Mouse (Mus musculus) intestine, embryonic 14.5 days (tissue): Measurements from ENCODE around the gene Olfr293. TPM values are rescaled to one million over a fixed set of nuclear protein-coding genes. Genes with fewer than 3 reads are reported as not detected.

Source experiments
- ATAC-seq: fragments of 200-750 bp; cut with Nextera tagmentation; replicated peaks from 2 replicates; pipeline ENCODE4 v1.8.0; 2017; ENCODE audit warnings: low read depth, moderate number of reproducible peaks, moderate TSS enrichment, moderate library complexity; ENCODE audit not compliant: low FRiP score, low TSS enrichment
- DNase-seq: peaks from one replicate; pipeline ENCODE4 v3.0.0-alpha.2; 2018; ENCODE audit warnings: low spot score
- H3K27ac ChIP-seq: fragments of 300-500 bp; sonication (generic); 2 replicates; pipeline ENCODE4 v1.5.1; 2014; ENCODE audit warnings: low read depth, mild to moderate bottlenecking, control low read depth
- H3K27me3 ChIP-seq: fragments of 300-500 bp; sonication (generic); replicated peaks from 2 replicates; pipeline ENCODE4 v1.6.1; 2014; ENCODE audit warnings: low read length, control low read depth; ENCODE audit not compliant: control insufficient read depth, insufficient read depth
- H3K36me3 ChIP-seq: fragments of 300-500 bp; sonication (generic); 2 replicates; pipeline ENCODE4 v1.6.1; 2014; ENCODE audit warnings: low read length, control low read depth; ENCODE audit not compliant: control insufficient read depth, insufficient read depth
- H3K4me1 ChIP-seq: fragments of 300-500 bp; sonication (generic); replicated peaks from 2 replicates; pipeline ENCODE4 v1.6.1; 2014; ENCODE audit warnings: low read length, control low read depth, mixed read lengths; ENCODE audit not compliant: control insufficient read depth, insufficient read depth
- H3K4me2 ChIP-seq: fragments of 300-500 bp; sonication (generic); 2 replicates; pipeline ENCODE4 v1.6.1; 2014; ENCODE audit warnings: low read length
- H3K4me3 ChIP-seq: fragments of 300-500 bp; sonication (generic); 2 replicates; pipeline ENCODE4 v1.5.1; 2014; ENCODE audit warnings: low read depth, low read length, control low read depth, mixed read lengths
- H3K9ac ChIP-seq: fragments of 300-500 bp; sonication (generic); 2 replicates; pipeline ENCODE4 v1.6.1; 2014; ENCODE audit warnings: mild to moderate bottlenecking, low read length
- H3K9me3 ChIP-seq: fragments of 300-500 bp; sonication (generic); 2 replicates; pipeline ENCODE4 v1.6.1; 2016; ENCODE audit warnings: low read length, control low read depth; ENCODE audit not compliant: control insufficient read depth
- WGBS: fragments of 180-500 bp; shearing (Covaris S2); extraction: QIAGEN DNeasy Blood & Tissue Kit; methylation state at CpG from one replicate; pipeline ENCODE4 v1.1.7; 2014; 5-methylcytosine and 5-hydroxymethylcytosine counted together
- polyA plus RNA-seq: library from polyadenylated mRNA; unstranded; fragments of >200 nt; fragmentation: Nextera tagmentation; extraction: Ambion mirVana; gene quantifications from 2 replicates; pipeline ENCODE4 v1.2.1, GENCODE M21; 2014

The Olfr293 gene
- polyA plus RNA-seq: not detected in 2 replicates

DNA sequence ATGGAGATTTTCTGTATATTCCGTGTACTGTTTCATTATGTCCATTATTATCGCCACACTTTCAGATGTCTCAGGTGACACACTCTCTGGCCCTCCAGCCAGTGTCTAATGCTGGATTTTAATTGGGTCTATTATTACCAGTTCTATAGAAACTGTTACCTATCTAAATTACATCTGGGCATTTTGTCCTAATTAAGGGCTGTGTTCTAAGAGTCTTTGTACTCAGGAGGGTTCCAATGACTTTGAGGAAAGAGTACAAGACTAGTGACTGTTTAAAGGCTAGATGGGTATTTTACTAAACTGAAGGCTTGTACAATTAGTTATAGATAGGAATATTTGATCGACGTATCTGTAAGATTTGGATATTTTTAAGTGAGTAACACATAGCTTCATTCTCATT lies at the start of gene Olfr293:
TSS of gene Olfr293 (plus strand) at position 301 of the 400 bp plus-strand sequence.
- DNase-seq: no peak
- no peak within 1 kb of the TSS for H3K4me2 ChIP-seq
- H3K9ac ChIP-seq: no peak within 1 kb of the TSS
- H3K9me3 ChIP-seq: no peaks in the 10 kb centered on the region
- ATAC-seq: no peak
- H3K36me3 ChIP-seq: no peaks in the 10 kb centered on the region
- 93% methylated on average over 4 of the region's 4 CpGs for WGBS
- H3K27me3 ChIP-seq: no peaks in the 10 kb centered on the region
- no peaks in the 10 kb centered on the region for H3K4me1 ChIP-seq
- no peak within 1 kb of the TSS for H3K27ac ChIP-seq
- H3K4me3 ChIP-seq: no peak within 1 kb of the TSS

DNA sequence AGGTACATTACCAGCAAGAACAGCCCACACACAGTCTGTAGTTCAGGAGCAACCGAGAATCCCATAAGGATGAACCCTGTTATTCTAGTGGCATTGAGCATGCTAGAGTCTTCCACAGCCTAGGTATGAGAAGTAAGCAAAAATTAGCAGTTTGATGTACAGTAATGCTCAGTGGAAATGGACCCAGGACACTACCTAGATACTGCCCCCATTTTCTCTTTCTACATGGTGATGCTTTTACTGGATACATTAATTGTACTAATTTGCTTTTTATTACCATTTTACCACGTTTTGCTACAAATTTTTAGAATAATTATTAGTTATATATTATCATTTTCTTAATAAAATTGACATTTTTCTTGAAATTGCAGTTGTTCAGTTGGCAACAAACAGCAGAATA lies 32.3 kb upstream of the Olfr293 start, which contains the start of gene Olfr294:
TSS of gene Olfr294 (minus strand) at position 101 of the 400 bp plus-strand sequence.
- Histone ChIP-seq H3K9me3 (no peaks in the 10 kb centered on the region), H3K9ac (no peak within 1 kb of the TSS), H3K4me3 (no peak within 1 kb of the TSS), H3K4me1 (no peaks in the 10 kb centered on the region), H3K27me3 (no peaks in the 10 kb centered on the region), H3K4me2 (no peak within 1 kb of the TSS), H3K36me3 (no peaks in the 10 kb centered on the region), H3K27ac (no peak within 1 kb of the TSS)
- no peak for DNase-seq
- no peak for ATAC-seq
- WGBS: 53% methylated on average over 2 of the region's 2 CpGs

DNA sequence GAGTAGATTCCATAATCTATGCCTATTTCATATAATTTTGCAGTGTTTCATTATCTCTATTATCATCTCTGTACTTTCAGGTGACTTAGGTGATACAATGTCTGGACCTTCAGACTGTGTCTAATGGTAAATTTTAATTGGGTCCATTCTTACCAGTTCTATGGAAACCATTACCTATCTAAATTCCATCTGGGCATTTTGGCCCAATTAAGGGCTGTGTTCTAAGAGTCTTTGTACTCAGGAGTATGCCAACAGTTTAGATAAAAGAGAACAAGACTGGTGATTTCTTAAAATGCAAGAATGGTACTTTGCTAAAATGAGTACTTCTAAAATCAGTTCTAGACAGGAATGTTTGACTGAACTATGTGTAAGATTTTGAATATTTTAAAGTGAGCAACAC lies 39.2 kb downstream of the Olfr293 start, which contains the start of gene Olfr292:
TSS of gene Olfr292 (plus strand) at position 301 of the 400 bp plus-strand sequence.
- Histone ChIP-seq H3K4me1 (no peaks in the 10 kb centered on the region), H3K27ac (no peak within 1 kb of the TSS), H3K4me3 (no peak within 1 kb of the TSS), H3K4me2 (no peak within 1 kb of the TSS), H3K27me3 (no peaks in the 10 kb centered on the region), H3K9ac (no peak within 1 kb of the TSS), H3K36me3 (no peaks in the 10 kb centered on the region), H3K9me3 (no peaks in the 10 kb centered on the region)
- DNase-seq: no peak
- ATAC-seq: no peak

Other genes with a start within 250 kb of the Olfr293 start
- gene Olfr301, start 245.2 kb upstream of the Olfr293 start, polyA plus RNA-seq: not detected in 2 replicates
- gene Olfr299, start 189.1 kb upstream of the Olfr293 start, polyA plus RNA-seq: not detected in 2 replicates
- gene Olfr298, start 156.6 kb upstream of the Olfr293 start, polyA plus RNA-seq: not detected in 2 replicates
- not detected in 2 replicates for gene Olfr297, start 129.1 kb upstream of the Olfr293 start, polyA plus RNA-seq
- not detected in 2 replicates for gene Olfr295, start 65.2 kb upstream of the Olfr293 start, polyA plus RNA-seq
- gene Olfr294, start 32.4 kb upstream of the Olfr293 start, polyA plus RNA-seq: not detected in 2 replicates
- not detected in 2 replicates for gene Olfr292, start 39.3 kb downstream of the Olfr293 start, polyA plus RNA-seq
- gene Folh1, start 126.9 kb downstream of the Olfr293 start, polyA plus RNA-seq: not detected in 2 replicates
- gene Vmn2r77, start 146.0 kb downstream of the Olfr293 start, polyA plus RNA-seq: not detected in 2 replicates